Mouse (Mus musculus) C2C12 (cell line): ENCODE data around the gene Nav1.

Source experiments
- CEBPB ChIP-seq: IDR thresholded peaks from one replicate; pipeline ENCODE4 v1.6.1; 2011; ENCODE audit warnings: low read depth, mild to moderate bottlenecking, control low read depth, moderate library complexity
- CTCF ChIP-seq: IDR thresholded peaks from one replicate; pipeline ENCODE4 v1.5.1; 2011; ENCODE audit not compliant: control insufficient read depth, insufficient read depth, insufficient read length
- FOSL1 ChIP-seq: IDR thresholded peaks from one replicate; pipeline ENCODE4 v1.8.0; 2011; ENCODE audit warnings: mild to moderate bottlenecking, low read length; ENCODE audit not compliant: poor library complexity, insufficient read depth, severe bottlenecking
- MAX ChIP-seq: IDR thresholded peaks from one replicate; pipeline ENCODE4 v1.6.1; 2011; ENCODE audit warnings: mild to moderate bottlenecking, control low read depth
- MYOD1 ChIP-seq: IDR thresholded peaks from one replicate; pipeline ENCODE4 v1.6.1; 2011; ENCODE audit warnings: low read depth; ENCODE audit not compliant: control insufficient read depth, insufficient read length
- MYOG ChIP-seq: IDR thresholded peaks from one replicate; pipeline ENCODE4 v1.6.1; 2011; ENCODE audit not compliant: control insufficient read depth, insufficient read length; ENCODE audit errors: extremely low read depth
- USF1 ChIP-seq: IDR thresholded peaks from one replicate; pipeline ENCODE4 v1.6.1; 2011; ENCODE audit warnings: low read depth, mild to moderate bottlenecking, control low read depth, moderate library complexity

GRCm38 (mm10) chr1:135626218-135626617 lies 19.1 kb upstream of the Nav1 start:
- TF ChIP-seq CTCF (no peak), USF1 (no peak), CEBPB (peak; percentile 53), FOSL1 (no peak), MAX (no peak), MYOG (no peak), MYOD1 (peak; percentile 87)
